Mouse (Mus musculus): Measurements from ENCODE around the gene 4930467E23Rik. TPM values are rescaled to one million over a fixed set of nuclear protein-coding genes. Genes with fewer than 3 reads are reported as not detected.
"Not testable (repeated sequence)": the region's sequence is repeated elsewhere in the genome, so short reads cannot be mapped to it uniquely, and the experiment has no call there.

Gene 4930467E23Rik
- polyA plus RNA-seq, 1 experiment from 2014 or later = not detected

DNA sequence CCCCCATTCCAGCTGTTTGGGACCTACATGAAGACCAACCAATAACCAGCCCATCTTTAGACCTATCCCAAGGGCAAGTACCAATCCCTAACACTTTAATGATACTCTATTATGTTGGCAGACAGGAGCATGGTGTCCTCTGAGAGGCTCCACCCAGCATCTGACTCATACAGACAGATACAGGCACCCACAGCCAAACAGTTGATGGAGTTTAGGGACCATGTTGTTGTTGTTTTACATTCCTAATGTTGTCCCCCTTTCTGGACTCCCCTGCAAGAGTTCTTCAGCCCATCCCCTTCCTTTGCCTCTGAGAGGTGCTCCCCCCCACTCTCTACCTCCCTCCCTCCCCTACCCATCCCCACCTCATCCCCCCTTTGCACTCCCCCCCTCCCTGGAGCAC, 46.9 kb downstream of the 4930467E23Rik start:
- H3K4me2 ChIP-seq; ATAC-seq (ENCODE audit: borderline replicate concordance, extremely low read depth, low FRiP score, low TSS enrichment); H3K9me3 ChIP-seq; H3K27me3 ChIP-seq; H3K27ac ChIP-seq; H3K4me1 ChIP-seq; H3K36me3 ChIP-seq; H3K4me3 ChIP-seq; H3K9ac ChIP-seq: not testable (repeated sequence)

DNA sequence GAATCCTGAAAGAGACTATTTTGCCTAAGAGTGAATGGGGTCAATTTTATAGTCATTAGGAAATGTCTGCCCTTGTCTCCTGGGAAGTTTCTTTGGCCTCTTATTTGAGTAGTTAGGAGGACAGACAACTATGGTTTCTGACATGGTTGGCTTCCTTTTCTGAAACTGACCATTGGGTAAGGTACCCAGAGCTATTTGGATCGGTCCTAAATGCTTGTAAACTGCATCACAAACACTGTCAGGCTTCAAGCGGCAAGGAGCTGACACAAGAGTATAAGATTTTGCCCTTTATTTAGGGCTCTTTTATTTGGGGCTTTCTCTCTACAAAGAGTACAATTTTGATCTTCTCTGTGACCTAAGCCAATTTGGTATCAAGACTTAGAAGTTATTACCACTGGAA, 48.1 kb downstream of the 4930467E23Rik start:
- H3K36me3 ChIP-seq; ATAC-seq (ENCODE audit: borderline replicate concordance, extremely low read depth, low FRiP score, low TSS enrichment); H3K27me3 ChIP-seq; H3K4me3 ChIP-seq; H3K4me1 ChIP-seq; H3K9me3 ChIP-seq; H3K27ac ChIP-seq; H3K4me2 ChIP-seq; H3K9ac ChIP-seq: not testable (repeated sequence)
- 32% methylated on average over 2 of the region's 2 CpGs for WGBS

DNA sequence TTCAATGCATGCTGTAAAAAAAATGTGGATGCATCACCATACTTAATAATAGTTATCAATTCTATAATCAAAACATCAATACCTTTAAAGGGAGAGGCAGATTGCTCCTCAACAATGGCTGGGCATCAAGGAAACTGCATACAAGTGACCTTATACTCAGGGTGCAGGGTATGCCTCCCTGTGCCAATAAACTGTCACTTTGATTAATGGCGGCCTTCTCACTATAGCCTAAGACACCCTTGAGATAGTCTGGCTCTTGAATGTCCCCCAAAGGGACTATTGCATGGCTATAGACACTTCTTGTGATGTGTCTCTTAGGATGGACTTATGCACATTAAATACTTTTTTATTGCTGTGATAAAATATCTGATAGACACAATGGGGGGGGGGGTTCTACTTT, 48.8 kb downstream of the 4930467E23Rik start:
- not testable (repeated sequence) for ATAC-seq (ENCODE audit: borderline replicate concordance, extremely low read depth, low FRiP score, low TSS enrichment); H3K9me3 ChIP-seq; H3K9ac ChIP-seq; H3K27ac ChIP-seq; H3K27me3 ChIP-seq; H3K4me2 ChIP-seq; H3K36me3 ChIP-seq; H3K4me1 ChIP-seq; H3K4me3 ChIP-seq
- 49% methylated on average over 1 of the region's 1 CpGs for WGBS

DNA sequence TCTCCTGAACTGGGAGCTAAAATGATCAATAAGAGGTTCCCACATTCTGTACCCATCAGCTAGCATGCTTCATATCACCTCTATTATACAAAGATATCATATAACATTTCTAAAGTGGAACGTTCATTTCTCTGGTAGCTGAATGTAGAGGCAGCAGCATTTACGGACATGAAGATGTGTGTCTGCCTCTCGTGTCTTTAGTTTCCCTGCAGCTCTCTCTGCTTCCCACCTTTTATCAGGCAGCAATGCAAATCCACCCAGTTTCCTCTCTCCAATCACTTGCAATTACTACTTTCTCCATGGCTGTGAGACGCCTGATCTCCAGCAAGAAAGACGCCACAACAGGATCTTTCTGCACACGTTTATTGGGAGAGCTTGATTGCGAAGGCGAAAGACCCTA, 49.5 kb downstream of the 4930467E23Rik start:
- H3K4me3 ChIP-seq; H3K9me3 ChIP-seq; H3K9ac ChIP-seq; H3K27ac ChIP-seq; H3K36me3 ChIP-seq; ATAC-seq (ENCODE audit: borderline replicate concordance, extremely low read depth, low FRiP score, low TSS enrichment); H3K4me1 ChIP-seq; H3K4me2 ChIP-seq; H3K27me3 ChIP-seq: not testable (repeated sequence)
- WGBS = 88% methylated on average over 8 of the region's 8 CpGs

DNA sequence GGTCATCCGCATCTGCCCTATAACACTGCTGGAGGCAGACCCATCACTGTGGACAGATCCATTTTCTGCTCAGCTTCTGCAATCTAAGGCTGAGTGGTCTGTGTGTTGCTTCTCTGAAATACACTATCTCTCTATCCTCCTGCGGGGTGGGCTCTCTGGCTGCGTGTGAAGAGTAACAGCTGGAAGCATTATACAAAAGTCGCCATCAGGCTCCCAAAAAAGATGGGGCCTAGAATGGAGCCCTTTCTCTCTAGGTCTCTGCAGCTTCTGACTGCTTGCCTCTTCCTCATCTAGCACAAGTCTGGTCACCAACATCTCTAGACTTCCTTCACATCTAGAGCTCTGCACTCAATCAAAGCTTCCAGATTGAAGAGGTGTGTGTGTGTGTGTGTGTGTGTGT, 50.8 kb downstream of the 4930467E23Rik start:
- 81% methylated on average over 4 of the region's 4 CpGs for WGBS
- H3K27ac ChIP-seq; H3K27me3 ChIP-seq; ATAC-seq (ENCODE audit: borderline replicate concordance, extremely low read depth, low FRiP score, low TSS enrichment); H3K4me1 ChIP-seq; H3K4me2 ChIP-seq; H3K9me3 ChIP-seq; H3K36me3 ChIP-seq; H3K4me3 ChIP-seq; H3K9ac ChIP-seq: not testable (repeated sequence)

DNA sequence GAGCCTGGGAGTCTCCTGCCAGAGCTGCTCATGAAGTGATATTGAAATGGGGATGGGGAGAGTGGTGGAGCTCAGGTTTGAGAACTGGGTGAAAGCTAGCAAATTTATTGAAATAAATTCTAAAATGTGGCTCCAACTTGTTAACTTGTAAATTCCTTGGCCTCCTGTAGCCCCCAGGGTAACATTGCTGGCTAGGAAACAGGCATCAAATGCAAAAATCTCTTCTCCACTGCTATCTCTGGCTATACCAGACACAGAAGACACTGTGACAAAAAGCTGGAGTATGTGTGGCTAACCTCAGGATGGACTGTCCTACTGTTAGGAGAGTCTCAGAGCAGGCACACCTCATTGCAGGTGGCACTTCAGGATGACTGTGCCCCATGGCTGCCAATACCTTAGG, 51.3 kb downstream of the 4930467E23Rik start:
- H3K4me2 ChIP-seq; H3K9me3 ChIP-seq; H3K27ac ChIP-seq; ATAC-seq (ENCODE audit: borderline replicate concordance, extremely low read depth, low FRiP score, low TSS enrichment); H3K36me3 ChIP-seq; H3K27me3 ChIP-seq; H3K4me3 ChIP-seq; H3K4me1 ChIP-seq; H3K9ac ChIP-seq: not testable (repeated sequence)

DNA sequence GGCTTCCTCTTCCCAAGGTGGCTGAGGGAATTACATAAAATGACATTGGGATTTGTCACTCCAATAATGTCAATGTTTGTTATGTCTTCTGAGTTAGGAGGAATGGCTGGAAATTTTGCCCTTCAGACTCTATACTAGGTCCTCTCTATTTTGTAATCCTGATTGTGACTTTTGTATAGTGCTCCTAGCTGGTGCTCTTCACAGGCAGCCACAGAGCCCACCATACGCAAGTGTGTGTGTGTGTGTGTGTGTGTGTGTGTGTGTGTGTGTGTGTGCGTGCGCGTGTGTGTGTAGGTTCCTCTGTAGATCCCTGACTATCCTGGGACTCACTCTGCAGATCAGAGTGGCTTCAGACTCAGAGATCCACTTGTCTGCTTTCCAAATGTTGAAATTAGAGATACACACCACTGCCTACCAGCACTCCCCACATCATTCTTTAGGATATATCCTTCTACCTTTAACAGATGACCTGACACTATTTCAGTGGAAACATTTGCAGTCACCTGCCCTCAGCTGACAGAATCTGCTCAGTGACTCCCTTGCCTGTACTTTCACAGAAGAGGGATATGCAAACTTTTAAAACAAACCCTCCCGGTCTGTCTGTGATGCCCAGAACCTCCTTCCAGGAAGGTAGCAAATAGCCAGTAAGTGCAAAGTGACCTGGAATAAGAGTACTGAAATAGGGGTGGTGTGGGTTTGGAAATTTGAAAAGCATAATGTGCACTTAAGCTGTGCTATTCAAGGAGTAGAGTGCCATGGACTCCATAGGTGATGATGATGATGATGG, 52.1 kb downstream of the 4930467E23Rik start:
- not testable (repeated sequence) for H3K9me3 ChIP-seq; H3K4me1 ChIP-seq; H3K36me3 ChIP-seq; ATAC-seq (ENCODE audit: borderline replicate concordance, extremely low read depth, low FRiP score, low TSS enrichment); H3K27me3 ChIP-seq; H3K27ac ChIP-seq; H3K4me2 ChIP-seq; H3K9ac ChIP-seq; H3K4me3 ChIP-seq
- 88% methylated on average over 5 of the region's 5 CpGs for WGBS

DNA sequence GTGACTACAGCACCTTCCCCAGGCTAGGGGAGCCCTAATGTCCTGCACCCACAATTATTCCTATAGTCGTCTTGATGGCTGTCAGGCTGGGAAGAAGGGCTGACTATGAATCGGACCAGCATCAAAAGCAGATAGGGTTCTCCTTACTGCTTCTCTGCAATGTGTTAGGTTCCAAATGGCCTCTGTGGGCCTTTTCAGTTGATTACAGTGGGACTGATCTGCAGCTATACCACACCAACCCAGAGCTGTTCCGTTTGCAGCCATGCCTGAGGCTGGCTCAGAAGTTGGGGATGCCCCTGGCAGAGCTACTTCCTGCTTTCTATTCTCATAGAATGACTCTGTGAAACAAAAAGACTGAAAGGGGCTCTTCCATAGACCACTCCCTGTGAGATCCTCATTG, 53.4 kb downstream of the 4930467E23Rik start:
- not testable (repeated sequence) for H3K4me3 ChIP-seq; H3K36me3 ChIP-seq; H3K4me2 ChIP-seq; H3K9ac ChIP-seq; H3K9me3 ChIP-seq; H3K27ac ChIP-seq; H3K4me1 ChIP-seq; H3K27me3 ChIP-seq; ATAC-seq (ENCODE audit: borderline replicate concordance, extremely low read depth, low FRiP score, low TSS enrichment)
- 79% methylated on average over 3 of the region's 3 CpGs for WGBS

DNA sequence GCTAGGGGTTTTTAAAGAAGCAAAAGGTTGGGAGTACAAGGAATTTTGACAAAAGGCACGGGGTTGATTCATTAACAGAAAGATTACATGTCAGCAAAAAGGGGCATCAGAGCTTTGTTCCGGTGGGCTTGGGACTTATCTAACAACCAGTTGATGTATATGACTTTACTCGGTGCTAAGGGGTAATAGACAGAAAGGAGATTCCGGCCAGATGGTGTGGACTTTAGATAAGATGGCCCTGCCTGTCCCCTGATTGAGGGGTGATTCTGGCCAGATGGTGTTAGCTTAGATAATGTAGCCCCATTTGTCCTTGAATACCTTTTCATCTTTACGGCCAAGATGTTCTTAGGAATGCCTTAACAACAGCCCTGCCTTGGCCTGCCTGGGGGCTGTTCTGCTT, 54.5 kb downstream of the 4930467E23Rik start:
- not testable (repeated sequence) for H3K27me3 ChIP-seq; H3K9me3 ChIP-seq; H3K9ac ChIP-seq; ATAC-seq (ENCODE audit: borderline replicate concordance, extremely low read depth, low FRiP score, low TSS enrichment); H3K4me3 ChIP-seq; H3K36me3 ChIP-seq; H3K27ac ChIP-seq; H3K4me2 ChIP-seq; H3K4me1 ChIP-seq
- WGBS = 84% methylated on average over 1 of the region's 5 CpGs

DNA sequence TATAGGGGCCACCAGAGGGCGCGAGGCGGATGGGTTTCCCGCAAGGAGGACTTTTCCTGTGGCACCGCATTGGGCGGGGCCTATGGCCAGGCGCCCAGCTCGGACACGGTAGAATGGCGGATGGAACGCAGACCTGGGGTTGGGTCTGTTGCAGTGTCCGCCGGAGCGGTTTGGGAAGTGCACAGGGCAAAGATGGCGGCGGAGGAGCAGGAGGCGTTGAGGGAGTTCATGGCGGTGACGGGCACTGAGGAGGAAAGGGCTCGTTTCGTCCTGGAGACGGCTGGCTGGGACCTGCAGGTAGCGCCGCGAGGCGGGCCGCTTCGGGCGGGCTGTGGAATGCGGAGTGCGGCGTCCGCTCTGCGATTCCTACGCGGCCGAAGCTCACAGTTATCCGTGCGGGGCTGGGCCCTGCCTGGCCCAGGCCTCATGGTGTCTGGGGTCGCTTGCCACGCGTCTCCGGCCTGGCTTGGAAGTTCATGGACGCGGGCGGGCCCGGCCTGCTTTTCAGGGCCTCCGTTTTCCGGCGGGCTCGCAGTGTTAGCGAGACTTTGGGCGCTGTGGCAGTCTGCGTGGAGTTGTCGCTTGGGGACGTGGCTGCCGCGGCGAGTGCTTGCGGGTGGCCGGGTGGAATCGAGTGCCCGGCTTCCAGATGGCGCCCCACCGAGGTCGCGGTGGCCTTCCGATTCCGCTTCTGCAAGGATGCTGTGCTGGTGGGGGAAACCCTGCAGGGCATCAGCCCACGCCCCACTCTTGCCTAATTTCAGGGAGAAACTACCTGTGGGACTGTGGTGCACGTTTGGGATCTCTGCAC, 55.4 kb downstream of the 4930467E23Rik start:
- Histone ChIP-seq H3K4me3 (peak overlapping the region; percentile 62), H3K9ac (peak overlapping the region; percentile 93), H3K27ac (peak overlapping the region; percentile 91), H3K4me2 (peak overlapping the region; percentile 47)
- not testable (repeated sequence) for H3K9me3 ChIP-seq, H3K36me3 ChIP-seq, H3K4me1 ChIP-seq, H3K27me3 ChIP-seq
- WGBS = 9% methylated on average over 71 of the region's 71 CpGs
- peak; percentile 100 for ATAC-seq (ENCODE audit: borderline replicate concordance, extremely low read depth, low FRiP score, low TSS enrichment)

DNA sequence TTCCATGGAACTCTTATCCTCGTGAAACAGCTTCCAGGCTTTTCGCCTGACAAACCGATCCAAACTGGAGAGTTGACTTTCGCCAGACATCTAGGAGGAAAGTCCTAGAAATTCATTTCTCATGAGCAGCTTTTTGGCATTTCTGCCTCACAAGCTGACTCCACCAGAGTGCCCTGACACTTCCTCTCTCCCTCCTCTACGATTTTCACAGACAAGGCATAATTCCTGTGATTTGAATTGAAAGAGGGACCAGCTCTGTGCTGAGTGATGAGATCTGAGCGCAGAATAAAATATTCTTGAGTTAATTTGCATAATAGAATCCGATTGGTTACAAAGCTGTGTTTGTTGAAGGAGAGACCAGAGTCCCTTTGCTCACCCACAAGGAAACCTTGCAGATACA, 63.3 kb downstream of the 4930467E23Rik start:
- H3K4me3 ChIP-seq; H3K27ac ChIP-seq; ATAC-seq (ENCODE audit: borderline replicate concordance, extremely low read depth, low FRiP score, low TSS enrichment); H3K27me3 ChIP-seq; H3K9me3 ChIP-seq; H3K4me2 ChIP-seq; H3K4me1 ChIP-seq; H3K36me3 ChIP-seq; H3K9ac ChIP-seq: not testable (repeated sequence)
- WGBS = 76% methylated on average over 7 of the region's 7 CpGs

Measured in lung, embryonic 15.5 days (tissue).